Mouse (Mus musculus) C2C12 (cell line): ENCODE measurements around the gene Hist1h4n. TPM values are rescaled to one million over a fixed set of nuclear protein-coding genes. Genes with fewer than 3 reads are reported as not detected.
"Not testable (repeated sequence)": the region's sequence is repeated elsewhere in the genome, so short reads cannot be mapped to it uniquely, and the experiment has no call there.

Source experiments
- H3K27me3 ChIP-seq: one replicate; pipeline ENCODE4 v1.6.1; 2011; ENCODE audit not compliant: control insufficient read depth, insufficient read depth, insufficient read length
- H3K36me3 ChIP-seq: one replicate; pipeline ENCODE4 v1.6.1; 2011; ENCODE audit not compliant: control insufficient read depth, insufficient read depth
- H3K4me3 ChIP-seq: one replicate; pipeline ENCODE4 v1.5.1; 2011; ENCODE audit warnings: mild to moderate bottlenecking, control low read depth; ENCODE audit not compliant: poor library complexity, insufficient read depth, severe bottlenecking
- H3K79me2 ChIP-seq: one replicate; pipeline ENCODE4 v1.6.1; 2011; ENCODE audit not compliant: control insufficient read depth, insufficient read depth
- H3K79me3 ChIP-seq: one replicate; pipeline ENCODE4 v1.6.1; 2011; ENCODE audit warnings: low read depth, control low read depth
- H3ac ChIP-seq: one replicate; pipeline ENCODE3; 2011; ENCODE audit warnings: low read depth; ENCODE audit not compliant: control insufficient read depth, insufficient read length
- CEBPB ChIP-seq: IDR thresholded peaks from one replicate; pipeline ENCODE4 v1.6.1; 2011; ENCODE audit warnings: low read depth, mild to moderate bottlenecking, control low read depth, moderate library complexity
- CTCF ChIP-seq: IDR thresholded peaks from one replicate; pipeline ENCODE4 v1.5.1; 2011; ENCODE audit not compliant: control insufficient read depth, insufficient read depth, insufficient read length
- FOSL1 ChIP-seq: IDR thresholded peaks from one replicate; pipeline ENCODE4 v1.8.0; 2011; ENCODE audit warnings: mild to moderate bottlenecking, low read length; ENCODE audit not compliant: poor library complexity, insufficient read depth, severe bottlenecking
- MAX ChIP-seq: IDR thresholded peaks from one replicate; pipeline ENCODE4 v1.6.1; 2011; ENCODE audit warnings: mild to moderate bottlenecking, control low read depth
- MYOD1 ChIP-seq: IDR thresholded peaks from one replicate; pipeline ENCODE4 v1.6.1; 2011; ENCODE audit warnings: low read depth; ENCODE audit not compliant: control insufficient read depth, insufficient read length
- MYOG ChIP-seq: IDR thresholded peaks from one replicate; pipeline ENCODE4 v1.6.1; 2011; ENCODE audit not compliant: control insufficient read depth, insufficient read length; ENCODE audit errors: extremely low read depth
- USF1 ChIP-seq: IDR thresholded peaks from one replicate; pipeline ENCODE4 v1.6.1; 2011; ENCODE audit warnings: low read depth, mild to moderate bottlenecking, control low read depth, moderate library complexity
- long read RNA-seq, 2 experiments: library from polyadenylated mRNA; unstranded; transcript quantifications; one replicate each; pipeline ENCODE4 v2.0.0; 2019 to 2020
- polyA plus RNA-seq: library from polyadenylated mRNA; unstranded; fragments of >200 nt; fragmentation: generic; extraction: Trizol; gene quantifications from one replicate; pipeline ENCODE4 v1.2.1, GENCODE M21; 2012; ENCODE audit warnings: missing spikeins

The Hist1h4n gene
- polyA plus RNA-seq = 17.3 TPM
- long read RNA-seq, experiment 1, partial matches to known transcripts = 0 of 1 reads
- long read RNA-seq, experiment 1, other reads (novel, unspliced or antisense) = 0 of 1 reads
- long read RNA-seq, experiment 2, partial matches to known transcripts = 0 of 1 reads
- long read RNA-seq, experiment 2, other reads (novel, unspliced or antisense) = 0 of 1 reads

GRCm38 (mm10) chr13:21831418-21832394 is at the start of gene Hist1h4n:
Gene Hist1h4n (minus strand): TSS chr13:21832196.
- H3K79me3 ChIP-seq, H3K36me3 ChIP-seq, H3ac ChIP-seq, H3K4me3 ChIP-seq, H3K79me2 ChIP-seq, H3K27me3 ChIP-seq: not testable (repeated sequence)

DNA sequence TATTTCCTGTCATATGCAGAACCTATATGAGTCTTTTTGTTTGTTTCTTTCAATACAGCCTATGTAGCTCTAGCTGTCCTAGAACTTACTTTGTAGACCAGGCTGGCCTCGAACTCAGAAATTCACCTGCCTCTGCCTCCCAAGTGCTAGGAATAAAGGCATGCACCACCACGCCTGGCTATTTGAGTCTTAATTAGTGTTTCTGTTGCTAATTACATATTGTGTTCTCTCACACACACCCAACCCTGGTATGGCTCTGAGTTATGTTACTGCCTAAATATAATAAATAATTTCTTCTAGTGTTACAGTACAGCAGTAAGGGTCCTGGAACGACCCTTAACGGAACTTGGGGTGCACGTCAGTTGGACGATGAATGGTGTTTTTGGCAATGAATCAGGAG is 48.7 kb upstream of the Hist1h4n start:
- Histone ChIP-seq H3K4me3 (no peak overlapping the region), H3ac (no peak overlapping the region), H3K79me3 (no peaks in the 10 kb centered on the region), H3K27me3 (no peaks in the 10 kb centered on the region), H3K36me3 (no peaks in the 10 kb centered on the region), H3K79me2 (no peaks in the 10 kb centered on the region)
- TF ChIP-seq FOSL1 (no peak), USF1 (no peak), CTCF (no peak), MYOD1 (no peak), MAX (no peak), CEBPB (no peak), MYOG (no peak)

DNA sequence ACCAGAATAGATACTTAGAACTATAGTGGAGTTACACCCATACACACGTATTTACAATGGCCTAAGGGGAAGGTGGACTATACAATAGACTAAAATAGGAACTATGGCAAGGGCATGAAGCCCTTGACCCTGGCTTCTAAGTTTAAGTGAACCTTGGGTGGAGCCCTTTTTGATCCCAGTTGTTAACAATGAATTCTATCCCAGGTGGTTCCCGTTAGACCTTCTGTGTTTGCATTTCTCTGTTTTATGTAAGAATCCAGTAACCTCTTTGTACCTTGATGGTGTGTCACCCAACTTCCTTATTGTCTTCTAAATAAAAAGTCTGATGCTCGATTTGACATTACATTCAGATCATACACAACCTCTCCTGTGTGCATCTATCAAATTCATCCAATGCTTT is 33.5 kb upstream of the Hist1h4n start:
- H3K4me3 ChIP-seq, H3K36me3 ChIP-seq: not testable (repeated sequence)

DNA sequence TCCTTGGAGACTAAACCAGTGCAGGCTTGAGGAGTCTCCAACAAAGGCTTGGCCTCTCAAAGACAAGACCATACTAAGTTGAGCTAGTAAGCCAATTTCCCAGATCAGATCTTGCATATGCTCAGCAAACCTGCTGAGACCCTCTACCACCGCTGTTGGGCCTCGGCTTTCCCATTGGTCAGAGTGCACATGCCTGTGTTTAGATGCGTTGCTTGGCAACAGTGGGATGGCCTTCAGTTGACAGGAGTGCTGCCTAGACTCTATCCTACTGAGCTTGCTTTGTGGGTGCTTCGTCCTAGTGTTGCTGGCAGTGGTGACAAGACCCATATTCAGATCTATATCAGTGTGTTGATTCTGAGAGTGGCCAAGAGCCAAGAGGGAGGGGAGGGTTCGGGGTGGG is 29.6 kb upstream of the Hist1h4n start:
- Histone ChIP-seq H3K27me3 (no peaks in the 10 kb centered on the region), H3K79me3 (no peaks in the 10 kb centered on the region), H3K36me3 (no peaks in the 10 kb centered on the region), H3K79me2 (no peaks in the 10 kb centered on the region), H3K4me3 (no peak overlapping the region), H3ac (no peak overlapping the region)
- TF ChIP-seq USF1 = no peak
- no peak for TF ChIP-seq CEBPB
- TF ChIP-seq MYOD1 = no peak
- no peak for TF ChIP-seq MYOG
- TF ChIP-seq MAX = no peak
- no peak for TF ChIP-seq CTCF
- TF ChIP-seq FOSL1 = no peak

More for the DNA sequence above, 33.5 kb upstream of the Hist1h4n start:
- not testable (repeated sequence) for H3K27me3 ChIP-seq, H3K79me3 ChIP-seq, H3ac ChIP-seq, H3K79me2 ChIP-seq

DNA sequence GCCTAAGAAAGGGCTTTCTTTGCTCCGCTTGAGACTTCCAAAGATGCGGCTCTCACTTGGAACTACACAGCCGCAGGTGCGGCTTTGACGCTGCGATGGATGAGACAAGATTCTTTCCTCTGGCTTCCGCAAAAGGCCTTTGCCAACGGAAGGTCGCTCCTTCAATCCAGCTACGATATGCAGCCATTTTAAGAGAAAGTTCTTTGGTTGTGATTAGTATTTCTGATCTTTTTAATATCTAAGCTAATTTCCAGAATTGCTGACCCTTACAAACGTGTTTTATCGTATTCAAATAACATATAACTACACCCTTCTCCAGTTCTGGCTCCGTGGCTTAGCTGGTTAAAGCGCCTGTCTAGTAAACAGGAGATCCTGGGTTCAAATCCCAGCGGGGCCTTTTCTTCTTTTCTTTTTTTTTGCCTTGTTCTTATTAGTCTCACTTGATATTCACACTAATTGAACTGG is 23.7 kb upstream of the Hist1h4n start:
- Histone ChIP-seq H3K79me2 (no peaks in the 10 kb centered on the region), H3K27me3 (no peaks in the 10 kb centered on the region), H3K4me3 (peak overlapping the region; percentile 42), H3K79me3 (no peaks in the 10 kb centered on the region), H3ac (peak overlapping the region; percentile 48), H3K36me3 (no peaks in the 10 kb centered on the region)
- TF ChIP-seq MYOG (no peak), FOSL1 (no peak), MYOD1 (no peak), MAX (no peak), USF1 (no peak), CTCF (no peak), CEBPB (no peak)

GRCm38 (mm10) chr13:21855146-21855545 is 23.1 kb upstream of the Hist1h4n start:
- Histone ChIP-seq H3K36me3 (no peaks in the 10 kb centered on the region), H3K4me3 (peak overlapping the region; percentile 42), H3K79me2 (no peaks in the 10 kb centered on the region), H3K79me3 (no peaks in the 10 kb centered on the region), H3K27me3 (no peaks in the 10 kb centered on the region), H3ac (no peak overlapping the region)
- TF ChIP-seq CEBPB (no peak), FOSL1 (no peak), MYOG (no peak), MAX (no peak), CTCF (no peak), MYOD1 (no peak), USF1 (no peak)
